Mouse (Mus musculus): ENCODE measurements at regions not wholly inside any gene's neighbourhood (a gene's known extent, or its start where the extent isn't known, plus 50 kb on each side); places are given as distances from the start of the nearest gene placed in this dataset.

DNA sequence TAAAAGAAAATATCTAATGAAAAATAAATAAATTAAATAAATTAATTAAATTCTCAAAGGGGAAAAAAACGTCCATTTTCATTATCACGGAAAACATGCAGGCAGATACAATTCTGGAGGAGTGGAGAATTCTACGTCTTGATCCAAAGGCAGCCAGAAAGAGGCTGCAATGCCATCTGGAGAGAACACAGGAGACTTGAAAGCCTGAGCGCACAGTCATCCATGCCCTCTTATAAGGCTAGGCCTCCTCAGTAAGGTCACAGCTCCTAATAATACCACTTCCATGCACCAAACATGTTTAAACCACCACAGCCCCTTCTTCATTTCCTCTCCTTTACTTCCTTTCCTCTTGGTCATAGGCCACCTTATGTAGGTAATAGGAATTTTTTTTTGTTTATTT is 307.1 kb downstream of the Etv1 start:
- peak; percentile 56 for DNase-seq

DNA sequence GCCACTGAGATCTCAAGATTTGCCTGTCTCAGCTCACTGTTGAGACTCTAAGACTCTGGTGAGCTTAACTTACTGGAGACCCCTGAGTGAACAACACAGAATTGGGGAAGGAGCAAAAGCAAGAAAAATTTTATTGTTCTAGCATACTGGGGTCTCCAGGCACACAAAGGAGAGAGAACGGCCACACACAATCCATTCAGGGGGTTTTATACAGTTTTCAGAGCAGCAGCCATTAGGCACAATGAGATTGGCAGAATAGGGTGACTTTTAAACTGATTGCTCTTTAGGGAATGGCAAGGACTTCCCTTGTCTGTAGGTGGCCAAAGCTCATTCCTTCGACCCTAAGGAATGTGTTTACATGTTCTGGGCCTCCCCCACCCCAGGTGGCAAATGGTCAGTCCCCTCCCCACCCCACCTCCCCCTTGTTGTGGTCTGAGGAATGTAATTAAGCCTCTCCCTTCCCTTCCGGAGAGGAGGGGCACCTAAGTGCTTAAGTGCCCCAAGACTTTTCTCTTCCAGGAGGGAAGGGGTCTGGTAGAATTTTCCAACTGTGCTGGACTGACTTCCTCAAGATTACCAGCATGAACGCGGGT is 315.6 kb downstream of the Etv1 start:
- DNase-seq = no peak

DNA sequence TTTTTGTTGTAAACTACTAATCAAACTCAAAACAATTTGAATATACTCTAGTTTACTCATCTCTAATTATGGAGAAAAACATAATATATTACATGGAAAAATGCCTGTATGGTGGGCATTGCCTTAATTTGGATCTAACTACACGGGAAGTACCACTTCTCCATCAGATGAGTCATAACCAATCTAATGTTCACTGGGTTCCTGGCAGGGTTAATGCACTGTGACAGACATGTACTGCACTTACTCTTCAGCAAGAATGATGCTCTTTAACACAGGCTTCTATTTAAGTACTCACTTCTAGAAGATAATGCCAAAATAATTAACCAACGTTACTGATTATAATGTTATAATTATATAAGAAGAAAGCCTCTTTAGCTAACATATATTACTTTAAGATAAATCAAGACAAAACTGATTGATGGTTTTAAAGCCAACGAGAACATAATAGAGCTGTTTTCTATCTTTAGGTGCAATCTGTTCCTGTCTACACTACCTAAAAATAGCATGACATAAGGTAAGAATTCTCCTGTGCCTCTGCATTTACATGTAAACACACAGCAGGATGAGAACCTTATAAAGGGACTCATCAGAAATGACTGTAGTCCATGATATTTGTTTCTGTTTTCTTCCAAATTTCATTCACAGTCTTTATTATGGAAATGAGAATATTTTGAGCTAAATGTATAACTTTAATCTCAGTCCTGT is 344.4 kb downstream of the Etv1 start:
- DNase-seq = peak; percentile 55

DNA sequence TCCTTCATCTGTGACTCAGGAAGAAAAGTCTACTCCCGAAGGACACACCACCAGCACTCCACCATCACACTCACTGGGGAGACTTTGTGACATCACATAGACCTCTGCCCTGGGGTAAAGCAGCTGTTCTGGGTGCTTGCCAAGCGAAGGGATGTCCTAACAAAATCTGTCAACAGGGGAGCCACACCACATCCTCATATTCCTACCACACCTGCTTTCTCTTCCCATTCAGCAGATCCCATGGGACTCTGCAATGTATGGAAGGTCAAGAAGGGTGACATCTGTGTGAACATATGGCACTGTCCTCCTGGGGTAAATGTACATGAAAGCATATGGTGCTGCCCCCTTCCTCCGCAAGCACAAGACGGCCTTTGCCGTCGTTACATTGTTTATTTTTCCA is 375.5 kb downstream of the Etv1 start:
- DNase-seq = peak; percentile 25

DNA sequence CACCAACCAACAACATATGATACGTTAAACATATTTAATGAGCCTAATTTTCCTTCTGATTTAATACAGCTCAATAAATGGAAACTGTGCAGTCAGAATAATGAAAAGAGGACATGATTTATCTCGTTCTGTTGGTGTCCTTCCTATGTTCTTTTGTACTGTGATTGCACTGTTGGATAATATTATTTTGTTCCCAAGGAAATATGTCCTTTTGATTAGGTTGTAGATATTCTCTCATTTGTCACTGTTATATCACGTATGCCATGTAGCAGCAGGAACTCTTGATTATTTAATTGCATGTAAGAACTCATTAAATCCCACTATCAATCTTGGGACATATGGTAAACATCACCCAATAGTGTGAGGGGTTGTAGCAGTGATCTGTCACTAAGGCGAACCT is 397.8 kb downstream of the Etv1 start:
- no peak for DNase-seq

DNA sequence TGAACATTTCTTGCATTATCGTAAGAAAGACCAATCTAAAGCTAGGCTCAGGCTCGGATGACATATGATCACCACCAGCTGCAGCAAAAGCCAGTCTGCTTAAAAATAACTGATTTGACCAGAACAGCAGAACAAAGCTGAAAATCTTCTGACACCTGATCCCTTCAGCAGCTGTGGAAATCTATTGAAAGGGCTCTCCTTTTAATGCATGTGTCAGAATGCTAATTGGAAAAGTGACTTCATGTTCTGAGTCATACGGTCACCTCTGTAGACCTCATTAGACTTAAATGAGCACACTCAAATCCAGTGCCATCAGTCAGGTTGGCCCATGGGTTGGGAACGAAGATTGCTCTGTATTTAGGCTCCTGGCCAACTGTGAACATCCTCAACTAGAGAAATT is 444.9 kb downstream of the Etv1 start:
- no peak for DNase-seq

DNA sequence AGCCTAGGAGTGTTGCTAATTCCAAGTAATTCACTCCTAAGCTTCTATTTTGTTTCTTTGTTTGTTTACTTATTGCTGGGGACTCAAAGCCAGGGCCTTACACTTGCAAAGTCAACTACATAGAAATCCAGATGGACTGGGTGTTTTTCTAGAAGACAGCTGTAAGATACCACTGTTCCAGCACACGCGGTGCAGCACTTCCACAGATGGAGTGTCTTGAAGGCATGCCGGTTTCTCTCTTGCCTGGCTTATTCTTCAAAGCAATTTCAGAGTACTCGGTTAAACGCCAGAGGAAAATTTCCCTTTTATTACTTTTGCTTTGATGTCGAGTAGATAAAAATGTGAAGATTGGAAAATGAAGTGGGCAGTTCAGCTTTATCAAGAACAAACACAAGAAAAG is 477.4 kb downstream of the Etv1 start:
- DNase-seq = no peak

DNA sequence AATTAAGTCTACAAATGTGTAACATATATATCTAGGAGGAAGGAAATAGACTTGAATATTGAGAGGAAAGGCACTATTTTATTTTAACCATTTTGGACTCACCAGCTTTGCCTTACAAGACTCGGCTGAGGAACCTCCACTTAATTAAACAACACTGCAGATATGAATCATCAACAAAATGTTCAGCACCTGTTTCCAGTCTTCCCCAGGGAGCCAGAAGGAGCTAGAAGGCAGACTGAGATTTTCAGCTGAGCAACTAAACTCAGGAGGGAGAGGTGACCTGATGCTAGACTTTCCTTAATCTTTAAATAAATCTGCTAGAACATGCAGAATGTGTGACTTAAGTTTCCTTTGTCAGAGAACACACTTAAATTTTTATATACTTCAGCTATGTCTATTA is 478.4 kb downstream of the Etv1 start:
- DNase-seq = peak; percentile 34

DNA sequence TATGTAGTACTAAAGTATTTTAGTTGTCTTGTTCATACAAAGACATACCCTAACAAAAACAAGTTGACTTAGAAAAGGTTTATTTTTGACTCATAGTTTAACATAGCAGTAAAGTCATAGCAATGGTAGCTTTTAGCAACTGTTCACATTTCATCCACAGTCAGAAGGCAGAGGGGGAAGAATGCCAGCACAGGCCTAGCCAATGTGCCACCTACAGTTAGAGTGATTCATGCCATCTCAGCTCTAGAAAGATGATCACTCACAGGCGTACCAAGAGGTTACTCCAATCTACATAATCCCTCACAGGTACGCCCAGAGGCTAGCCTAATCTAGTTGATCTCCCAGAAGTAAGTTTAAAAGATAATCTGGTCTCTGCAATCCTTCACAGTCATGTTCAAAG is 510.5 kb downstream of the Etv1 start:
- peak; percentile 38 for DNase-seq

DNA sequence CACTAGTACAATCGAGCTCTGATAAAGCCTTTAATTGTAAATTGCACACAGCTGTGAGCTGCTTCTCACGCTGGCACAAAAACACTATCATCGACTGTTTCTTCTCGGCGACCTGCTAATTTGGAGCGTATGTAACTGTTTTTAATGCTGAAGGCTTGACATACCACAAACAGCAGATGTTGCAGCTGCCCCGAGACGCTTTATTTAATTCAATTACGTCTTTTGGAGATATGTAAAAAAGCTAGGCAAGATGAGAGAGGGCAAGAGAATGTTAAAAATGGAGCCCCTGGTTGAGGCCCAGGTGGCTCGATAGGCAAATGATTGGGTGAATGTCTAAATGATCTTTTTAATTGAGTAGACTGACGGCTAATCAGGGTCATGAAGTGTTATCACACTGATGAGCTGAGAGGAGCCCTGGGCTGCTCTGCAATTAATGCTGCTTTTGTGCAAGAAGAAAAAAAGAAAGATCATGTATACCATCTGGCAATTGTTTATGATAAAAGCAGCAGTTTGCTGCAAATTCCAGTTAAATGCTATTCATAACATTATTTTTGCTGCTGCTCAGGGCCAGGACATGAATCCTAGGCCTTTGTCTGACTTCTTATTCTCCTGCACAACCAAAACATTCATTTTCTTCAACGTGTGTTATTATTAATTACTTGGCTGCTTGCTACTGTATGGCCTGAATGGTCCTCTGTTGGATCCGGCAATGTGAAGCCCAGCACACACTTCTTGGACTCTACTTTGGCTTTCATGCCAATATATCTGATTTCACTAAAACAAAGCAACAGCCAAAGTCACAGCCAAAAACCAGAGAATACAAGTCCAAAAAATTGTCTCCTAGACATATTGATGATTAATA is 522.4 kb downstream of the Etv1 start:
- DNase-seq = peak; percentile 51

DNA sequence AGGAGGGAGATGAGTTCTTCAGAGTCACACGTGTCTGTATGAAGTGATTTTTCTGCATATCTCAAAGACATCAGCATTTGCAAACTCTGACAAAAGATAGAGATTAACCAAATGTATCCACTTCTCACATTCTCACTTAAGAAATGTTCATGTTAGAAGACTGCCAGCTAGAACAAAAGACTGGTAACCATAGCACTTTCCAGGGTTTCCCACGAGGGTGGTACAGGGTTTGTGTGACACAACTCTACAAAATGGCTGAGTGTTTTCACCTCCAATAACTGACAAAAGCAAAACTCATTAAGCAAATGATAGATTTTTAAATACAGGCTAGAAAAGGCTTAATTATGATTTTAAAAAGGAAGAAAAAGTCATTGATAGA is 523.0 kb downstream of the Etv1 start:
- DNase-seq = no peak

DNA sequence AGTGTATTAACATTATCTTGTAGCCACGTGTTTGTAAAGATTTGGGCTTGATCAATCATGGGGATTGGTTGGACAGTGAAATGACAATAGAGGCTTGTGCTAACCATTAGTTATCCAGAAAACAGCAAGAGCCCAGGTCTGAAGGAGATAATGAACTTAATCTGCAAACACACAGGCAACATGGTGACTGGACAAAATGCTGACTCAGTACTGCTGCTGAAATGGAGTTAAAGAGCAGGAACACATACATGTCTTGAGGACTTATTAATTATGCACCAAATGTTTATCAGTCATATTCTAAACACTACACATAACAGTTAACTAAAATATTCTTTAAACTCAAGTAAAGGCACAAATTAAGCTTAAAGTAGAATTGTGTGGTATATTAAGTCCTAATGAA is 528.6 kb downstream of the Etv1 start:
- DNase-seq = no peak

DNA sequence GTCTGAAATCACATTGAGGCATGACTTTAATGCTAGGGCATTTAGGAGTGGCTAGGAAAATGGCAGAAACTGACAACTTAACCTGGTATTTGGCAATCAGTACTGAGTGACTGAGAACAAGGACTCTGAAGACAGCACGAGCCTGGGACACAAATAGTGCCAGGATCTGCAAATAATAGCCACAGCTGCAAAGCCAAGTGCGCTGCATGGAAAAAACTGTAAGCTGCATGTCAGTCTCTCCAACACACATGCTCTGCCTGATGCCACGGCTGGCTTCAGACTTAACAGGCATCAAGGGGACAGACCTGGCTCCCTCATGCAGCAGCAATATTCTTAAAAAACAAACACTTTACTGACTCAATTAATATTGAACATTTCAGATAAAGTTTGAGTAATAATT is 530.7 kb downstream of the Etv1 start:
- DNase-seq = no peak

DNA sequence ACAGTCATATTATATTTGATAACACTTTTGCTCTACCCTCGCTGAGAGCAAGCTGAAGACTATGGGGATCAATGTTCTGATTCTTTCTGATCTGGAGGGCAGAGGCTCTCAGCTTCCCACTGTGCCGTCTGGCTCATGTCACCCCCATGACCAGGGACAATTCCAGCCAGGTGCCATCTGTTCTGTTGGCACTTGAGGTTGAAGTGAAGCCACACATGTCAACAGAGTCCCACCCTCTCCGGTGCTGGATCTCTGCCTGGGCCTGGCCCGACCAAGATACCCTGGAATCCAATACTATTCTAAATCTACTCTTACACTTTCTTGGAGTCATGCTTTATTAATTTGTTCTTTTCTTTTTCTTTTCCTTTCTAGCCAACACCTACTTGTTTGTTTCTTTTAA is 538.0 kb downstream of the Etv1 start:
- DNase-seq = peak; percentile 99

DNA sequence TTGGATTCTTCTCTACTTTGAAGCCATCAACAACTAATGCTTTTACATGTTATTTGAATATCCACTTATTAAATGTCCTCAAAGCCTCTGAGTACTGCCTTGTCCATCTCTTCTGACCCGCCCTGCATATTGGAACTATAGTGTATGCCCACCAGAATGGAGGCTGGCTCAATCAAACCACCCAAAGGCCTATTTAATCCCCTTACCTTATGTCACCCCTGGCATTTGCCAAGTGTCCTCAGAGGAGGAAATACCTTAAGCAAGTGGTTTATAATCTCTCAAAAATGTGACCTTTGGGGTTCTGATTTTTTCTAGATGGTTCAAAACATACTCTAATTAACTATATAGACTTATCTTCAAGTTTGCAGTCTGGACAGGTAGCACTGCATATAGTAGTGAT is 542.3 kb downstream of the Etv1 start:
- peak; percentile 65 for DNase-seq

DNA sequence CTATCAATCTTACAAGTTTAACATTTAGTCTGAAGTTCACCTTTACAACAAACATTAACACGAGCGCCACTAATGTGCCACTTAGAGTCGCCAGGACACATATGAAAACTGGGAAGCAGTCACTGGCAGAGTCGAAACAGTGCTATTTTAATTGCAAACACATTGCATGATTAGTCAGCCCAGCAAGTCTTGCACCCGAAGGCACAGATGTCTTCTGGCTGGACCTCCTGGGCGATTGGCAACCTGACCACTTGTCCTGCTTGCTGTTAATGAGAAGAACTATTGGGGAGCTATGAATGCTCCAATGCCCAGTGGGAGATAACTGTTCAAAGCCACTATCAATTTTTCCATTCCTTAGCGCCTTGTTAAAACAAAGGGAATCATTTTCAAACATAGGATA is 547.0 kb downstream of the Etv1 start:
- DNase-seq = peak; percentile 99

DNA sequence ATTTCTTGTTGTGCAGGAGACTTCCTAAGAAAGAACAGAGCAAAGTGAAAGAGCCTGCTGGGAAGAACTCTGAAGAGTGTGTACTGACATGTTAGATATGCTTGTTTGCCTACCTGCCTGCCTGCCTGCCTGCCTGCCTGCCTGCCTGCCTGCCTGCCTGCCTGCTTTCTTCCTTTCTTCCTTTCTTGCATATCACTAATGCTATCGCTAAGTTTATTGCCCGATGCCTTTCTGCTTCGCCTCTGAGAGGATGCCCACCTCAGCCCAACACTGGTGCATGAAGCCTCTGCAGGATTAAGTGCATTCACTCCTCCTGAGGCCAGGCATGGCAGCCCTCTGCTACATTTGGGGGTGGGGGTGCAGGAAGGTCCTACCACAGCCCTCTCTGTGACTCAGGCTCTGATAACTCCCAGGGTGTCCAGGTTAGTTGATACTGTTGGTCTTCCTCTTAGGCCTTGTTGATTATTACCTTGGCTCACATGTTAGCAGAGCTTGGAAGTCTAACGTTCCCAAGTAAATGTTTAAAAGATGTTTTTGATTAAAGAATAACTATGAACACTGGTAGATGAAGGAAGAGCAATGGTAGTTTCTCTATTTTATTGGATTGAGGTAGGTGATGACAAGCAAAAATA is 547.6 kb downstream of the Etv1 start:
- DNase-seq = no peak

DNA sequence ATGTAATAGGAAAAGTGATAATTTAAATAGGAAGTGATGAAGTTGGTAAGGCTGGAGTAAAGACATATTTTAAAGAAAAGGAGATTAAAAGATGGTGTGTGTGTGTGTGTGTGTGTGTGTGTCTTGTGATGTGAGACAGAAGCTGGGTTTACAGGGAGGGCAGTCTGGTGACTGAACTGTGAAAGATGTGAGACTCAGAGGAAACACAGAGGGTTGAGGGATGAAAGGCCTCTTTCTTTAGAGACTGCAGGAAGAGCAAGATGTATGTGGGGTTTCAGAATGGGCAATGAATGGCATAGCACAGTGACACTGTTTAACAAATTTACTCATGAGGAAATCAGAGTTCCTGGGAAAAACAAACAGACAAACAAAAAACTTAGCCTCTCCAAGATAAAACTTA is 549.2 kb downstream of the Etv1 start:
- no peak for DNase-seq

DNA sequence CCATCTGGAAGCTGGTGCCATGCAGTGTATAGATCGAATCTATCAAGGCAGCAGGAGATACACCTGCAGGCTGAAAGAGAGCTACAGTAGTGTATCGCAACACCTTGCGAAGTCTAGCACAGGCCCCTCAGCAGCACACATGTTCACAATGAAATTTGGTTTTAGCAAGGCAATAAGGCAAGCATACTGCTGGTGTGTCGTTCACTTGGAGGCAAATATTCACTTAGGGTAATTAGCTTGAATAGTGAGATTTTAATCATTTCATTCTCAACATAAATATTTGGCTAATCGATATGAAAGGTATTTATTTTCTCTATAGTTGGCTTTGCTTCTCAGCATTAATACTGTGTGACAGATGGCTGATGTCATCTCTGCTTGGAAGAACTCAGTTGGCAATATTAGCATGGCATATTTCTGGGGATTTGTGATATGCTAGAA is 559.9 kb downstream of the Etv1 start:
- peak; percentile 94 for DNase-seq

DNA sequence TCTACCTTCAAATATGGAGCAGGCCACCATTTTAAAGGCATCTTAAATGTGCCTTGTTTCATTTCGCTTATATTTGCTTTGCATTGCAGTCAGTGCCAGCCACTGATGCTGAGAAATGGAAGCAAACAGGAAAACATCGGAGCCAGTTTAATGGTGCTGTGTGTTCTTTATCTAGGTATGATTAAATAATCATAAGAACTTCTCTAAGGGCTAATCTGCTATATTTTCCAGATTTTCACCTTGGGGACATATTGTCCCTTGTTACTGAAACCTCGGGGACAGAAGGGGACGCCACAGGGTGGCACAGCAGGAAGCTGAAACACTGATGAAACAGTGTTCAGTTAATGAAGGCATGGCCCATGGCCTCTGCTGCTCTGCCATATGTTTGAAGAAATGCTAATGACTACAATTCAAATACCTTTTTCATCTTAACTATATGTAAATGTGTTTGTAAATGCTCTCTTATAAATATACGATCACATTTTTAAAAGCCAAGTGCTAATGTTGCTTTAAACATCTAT is 562.6 kb downstream of the Etv1 start:
- DNase-seq = peak; percentile 100

DNA sequence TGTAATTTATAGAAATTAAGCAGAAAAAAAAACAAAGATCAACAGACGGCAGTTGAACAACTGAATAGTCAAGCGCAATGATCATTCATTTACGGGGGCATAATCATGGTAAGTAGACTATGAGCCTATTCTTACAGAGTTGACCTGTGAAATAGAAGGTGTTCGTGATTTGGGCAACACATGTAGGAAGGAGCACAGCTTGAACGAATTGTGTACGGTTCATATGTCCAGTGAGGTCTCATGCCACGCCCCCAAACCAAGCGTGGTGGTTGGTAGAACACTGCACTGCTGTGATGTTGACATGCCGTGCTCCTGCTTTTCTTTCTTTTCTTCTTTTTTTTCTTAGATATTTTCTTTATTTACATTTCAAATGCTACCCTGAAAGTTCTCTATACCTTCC is 563.1 kb downstream of the Etv1 start:
- peak; percentile 81 for DNase-seq

DNA sequence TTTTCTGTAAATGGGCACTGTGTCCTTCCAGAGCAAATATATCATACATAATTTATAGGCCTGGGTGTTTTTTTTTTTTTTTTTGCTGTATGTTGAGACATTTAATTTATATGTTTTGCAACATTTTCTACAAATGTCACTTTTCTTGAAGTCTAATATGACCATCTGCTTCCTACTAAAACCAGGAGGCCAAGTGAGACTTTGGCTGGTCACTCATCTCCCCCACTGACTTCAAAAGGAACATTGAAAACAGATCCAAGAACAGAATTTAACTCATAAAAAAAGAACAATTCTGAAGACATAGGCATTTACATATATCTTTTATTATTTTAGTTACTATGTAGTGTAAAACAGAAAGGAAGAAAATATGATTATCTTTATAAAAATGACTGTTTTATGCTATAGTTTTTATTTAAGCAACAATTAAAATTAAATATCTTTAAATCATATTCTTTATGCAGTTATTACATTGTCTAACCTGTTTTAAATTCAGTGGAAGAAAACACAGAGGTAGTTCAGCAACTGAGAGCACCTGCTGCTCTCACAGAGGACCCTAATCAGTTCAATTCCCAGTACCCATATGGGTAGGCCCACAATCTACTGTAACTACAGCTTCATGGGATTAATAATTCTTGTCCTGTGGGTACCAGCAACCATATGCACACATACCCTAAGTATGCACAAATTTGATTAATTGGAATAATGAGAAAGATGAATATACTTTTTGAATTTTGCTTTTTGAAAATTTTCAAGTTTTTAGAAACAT is 592.5 kb downstream of the Etv1 start:
- peak; percentile 93 for DNase-seq

DNA sequence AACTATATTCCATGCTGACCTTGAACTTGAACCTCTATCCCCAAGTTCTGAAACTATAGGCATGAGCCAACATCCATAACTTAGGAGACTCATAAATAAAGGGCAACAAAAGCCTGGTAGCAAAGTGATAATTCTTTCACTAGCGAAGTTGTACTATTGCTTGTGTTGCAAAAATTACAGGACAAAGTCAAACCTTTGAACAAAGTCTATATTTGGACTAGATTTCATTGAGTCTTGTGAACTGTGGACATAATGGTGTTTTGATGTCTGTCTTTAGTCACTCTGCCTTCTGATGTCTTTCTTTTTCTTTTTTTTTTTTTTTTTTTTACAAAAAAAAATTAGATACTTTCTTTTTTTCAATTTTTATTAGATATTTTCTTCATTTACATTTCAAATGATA is 594.5 kb downstream of the Etv1 start:
- no peak for DNase-seq

Data from cerebellum, adult 9-10 months (tissue).